Mouse (Mus musculus): Measurements from ENCODE around the gene P3h3. TPM values are rescaled to one million over a fixed set of nuclear protein-coding genes. Genes with fewer than 3 reads are reported as not detected.
"Not testable (repeated sequence)": the region's sequence is repeated elsewhere in the genome, so short reads cannot be mapped to it uniquely, and the experiment has no call there.

P3h3 gene
- polyA plus RNA-seq, 1 experiment from 2014 or later = 26.9 TPM

- WGBS = 1% methylated on average over 34 of the region's 34 CpGs
- Histone ChIP-seq H3K36me3 (0 out of 2 replicates have a peak, but pooled peaks cover 4% of the 10 kb centered on the region), H3K9me3 (no peaks in the 10 kb centered on the region), H3K4me3 (peak overlapping the region; percentile 53), H3K4me1 (peaks cover 28% of the 10 kb centered on the region), H3K9ac (peak overlapping the region; percentile 53), H3K4me2 (peak overlapping the region; percentile 85), H3K27ac (peak overlapping the region; percentile 95), H3K27me3 (no peaks in the 10 kb centered on the region)
- peak; percentile 83 for ATAC-seq (ENCODE audit: borderline replicate concordance, extremely low read depth, low FRiP score, low TSS enrichment)
Measured at GRCm38 (mm10) chr6:124805341-124806321, 51.9 kb downstream of the P3h3 start.

- Histone ChIP-seq H3K27ac (no peak overlapping the region), H3K4me2 (no peak overlapping the region), H3K4me3 (no peak overlapping the region), H3K4me1 (peaks cover 18% of the 10 kb centered on the region), H3K27me3 (no peaks in the 10 kb centered on the region), H3K36me3 (no peaks in the 10 kb centered on the region), H3K9ac (no peak overlapping the region), H3K9me3 (no peaks in the 10 kb centered on the region)
- no peak for ATAC-seq (ENCODE audit: borderline replicate concordance, extremely low read depth, low FRiP score, low TSS enrichment)
- 80% methylated on average over 3 of the region's 3 CpGs for WGBS
Measured at GRCm38 (mm10) chr6:124804341-124804740, 53.2 kb downstream of the P3h3 start.

DNA sequence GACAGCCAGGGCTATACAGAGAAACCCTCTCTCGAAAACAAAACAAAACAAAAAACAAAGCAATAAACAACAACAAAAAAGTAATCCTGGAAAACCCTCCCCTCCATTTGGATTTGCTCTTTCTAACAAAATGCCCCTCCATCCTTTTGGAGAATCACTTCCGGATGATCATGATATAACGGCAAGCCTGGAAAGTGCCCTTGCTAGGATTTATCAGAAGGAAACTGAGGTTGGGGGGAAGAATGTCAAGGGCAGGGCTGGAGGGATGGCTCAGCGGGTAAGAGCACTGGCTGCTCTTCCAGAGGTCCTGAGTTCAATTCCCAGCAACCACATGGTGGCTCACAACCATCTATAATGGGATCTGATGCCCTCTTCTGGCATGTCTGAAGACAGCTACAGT lies 53.9 kb downstream of the P3h3 start:
- H3K9me3 ChIP-seq; H3K9ac ChIP-seq; H3K4me2 ChIP-seq; H3K4me3 ChIP-seq; H3K27ac ChIP-seq; ATAC-seq (ENCODE audit: borderline replicate concordance, extremely low read depth, low FRiP score, low TSS enrichment); H3K36me3 ChIP-seq; H3K27me3 ChIP-seq: not testable (repeated sequence)
- WGBS = 92% methylated on average over 4 of the region's 4 CpGs
- peaks cover 18% of the 10 kb centered on the region for H3K4me1 ChIP-seq

DNA sequence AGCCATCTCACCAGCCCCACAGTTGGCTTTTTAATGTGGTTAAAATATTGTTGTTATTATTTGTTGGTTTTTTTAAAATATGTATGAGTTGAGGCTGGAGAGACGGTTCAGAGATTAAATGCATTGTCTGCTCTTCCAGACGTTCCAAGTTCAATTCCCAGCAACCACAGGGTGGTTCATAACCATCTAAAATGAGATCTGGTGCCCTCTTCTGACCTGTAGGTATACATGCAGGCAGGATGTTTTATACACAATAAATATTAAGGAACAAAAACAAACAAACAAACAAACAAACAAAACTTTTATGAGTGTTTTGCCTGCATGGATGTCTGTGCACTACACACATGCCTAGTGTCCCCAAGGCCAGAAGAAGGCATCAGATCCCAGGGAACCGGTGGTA lies 54.5 kb downstream of the P3h3 start:
- H3K9me3 ChIP-seq = no peaks in the 10 kb centered on the region
- peaks cover 15% of the 10 kb centered on the region for H3K4me1 ChIP-seq
- 85% methylated on average over 3 of the region's 3 CpGs for WGBS
- H3K36me3 ChIP-seq = no peaks in the 10 kb centered on the region
- no peak for ATAC-seq (ENCODE audit: borderline replicate concordance, extremely low read depth, low FRiP score, low TSS enrichment)
- H3K4me3 ChIP-seq = no peak overlapping the region
- H3K9ac ChIP-seq = no peak overlapping the region
- no peak overlapping the region for H3K27ac ChIP-seq
- no peak overlapping the region for H3K4me2 ChIP-seq
- H3K27me3 ChIP-seq = no peaks in the 10 kb centered on the region

- WGBS = 12% methylated on average over 6 of the region's 9 CpGs
- not testable (repeated sequence) for H3K36me3 ChIP-seq; ATAC-seq (ENCODE audit: borderline replicate concordance, extremely low read depth, low FRiP score, low TSS enrichment); H3K27ac ChIP-seq; H3K27me3 ChIP-seq; H3K9ac ChIP-seq; H3K9me3 ChIP-seq
- Histone ChIP-seq H3K4me1 (peaks cover 13% of the 10 kb centered on the region), H3K4me2 (peak overlapping the region; percentile 47), H3K4me3 (peak overlapping the region; percentile 22; the same call in 1 of the 2 replicates)
Measured at GRCm38 (mm10) chr6:124802400-124802799, 55.2 kb downstream of the P3h3 start.

DNA sequence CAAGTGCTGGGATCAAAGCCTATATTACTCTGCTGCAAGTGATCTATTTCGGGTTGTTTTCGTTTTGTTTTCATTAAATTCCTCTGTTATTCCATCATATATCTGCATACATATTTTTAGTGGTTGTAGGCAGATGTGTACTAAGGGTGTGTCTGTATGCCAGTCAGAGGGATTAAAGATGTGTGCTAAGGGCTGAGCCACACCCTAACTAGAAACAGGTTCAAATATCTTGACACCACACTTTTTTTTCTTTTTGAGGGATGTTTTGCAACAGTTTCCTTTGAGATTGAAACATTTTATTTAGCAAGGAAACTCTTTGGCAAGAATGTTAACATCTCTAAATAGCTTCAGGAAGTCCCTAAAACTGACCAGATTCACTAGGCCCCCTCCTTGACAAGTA lies 61.4 kb downstream of the P3h3 start:
- WGBS = 74% methylated on average over 2 of the region's 2 CpGs
- no peak overlapping the region for H3K9ac ChIP-seq

DNA sequence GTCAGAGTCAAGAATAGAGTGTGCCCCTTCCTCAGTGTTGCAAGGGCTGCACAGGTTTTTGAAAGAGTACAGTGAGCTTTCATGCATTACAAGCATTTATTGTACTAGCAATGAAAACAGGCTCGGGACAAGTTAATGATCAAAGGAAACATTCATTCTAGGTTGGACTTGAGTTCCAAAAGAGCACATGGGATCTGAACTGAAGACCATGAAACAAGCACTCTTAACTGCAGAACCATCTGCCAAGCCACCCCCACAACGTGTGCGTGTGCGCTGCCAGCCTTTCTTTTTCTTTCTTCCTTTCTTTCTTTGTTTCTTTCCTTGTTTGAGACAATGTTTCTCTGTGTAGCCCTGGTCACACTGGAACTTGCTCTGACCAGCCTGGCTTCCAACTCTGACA lies 61.8 kb downstream of the P3h3 start:
- ATAC-seq (ENCODE audit: borderline replicate concordance, extremely low read depth, low FRiP score, low TSS enrichment) = no peak
- H3K9ac ChIP-seq = no peak overlapping the region
- 76% methylated on average over 4 of the region's 4 CpGs for WGBS
- H3K36me3 ChIP-seq = no peaks in the 10 kb centered on the region
- H3K4me3 ChIP-seq = no peak overlapping the region
- no peaks in the 10 kb centered on the region for H3K27me3 ChIP-seq
- no peaks in the 10 kb centered on the region for H3K9me3 ChIP-seq
- no peak overlapping the region for H3K27ac ChIP-seq
- no peak overlapping the region for H3K4me2 ChIP-seq
- no peaks in the 10 kb centered on the region for H3K4me1 ChIP-seq

More for the DNA sequence above, 61.4 kb downstream of the P3h3 start:
- H3K27ac ChIP-seq = no peak overlapping the region
- H3K27me3 ChIP-seq = no peaks in the 10 kb centered on the region
- H3K4me3 ChIP-seq = no peak overlapping the region
- no peaks in the 10 kb centered on the region for H3K4me1 ChIP-seq
- no peak for ATAC-seq (ENCODE audit: borderline replicate concordance, extremely low read depth, low FRiP score, low TSS enrichment)
- H3K9me3 ChIP-seq = no peaks in the 10 kb centered on the region
- no peaks in the 10 kb centered on the region for H3K36me3 ChIP-seq
- H3K4me2 ChIP-seq = no peak overlapping the region

- no peak overlapping the region for H3K4me3 ChIP-seq
- no peaks in the 10 kb centered on the region for H3K27me3 ChIP-seq
- no peaks in the 10 kb centered on the region for H3K9me3 ChIP-seq
- no peaks in the 10 kb centered on the region for H3K4me1 ChIP-seq
- no peaks in the 10 kb centered on the region for H3K36me3 ChIP-seq
- no peak for ATAC-seq (ENCODE audit: borderline replicate concordance, extremely low read depth, low FRiP score, low TSS enrichment)
- no peak overlapping the region for H3K27ac ChIP-seq
- 70% methylated on average over 3 of the region's 3 CpGs for WGBS
- H3K4me2 ChIP-seq = no peak overlapping the region
- no peak overlapping the region for H3K9ac ChIP-seq
Measured at GRCm38 (mm10) chr6:124791911-124792310, 65.6 kb downstream of the P3h3 start.

Other genes with a start within 250 kb of the P3h3 start
- gene C1s2, start 221.7 kb downstream of the P3h3 start, polyA plus RNA-seq (2015; fragmentation: Nextera tagmentation; extraction: Ambion mirVana) = 0.07 TPM in 1 of 2 replicates, not detected in the other
- 56.8 and 61.9 TPM in 2 replicates for gene Lpcat3, start 194.7 kb downstream of the P3h3 start, polyA plus RNA-seq (2015; fragmentation: Nextera tagmentation; extraction: Ambion mirVana)
- 199 and 200 TPM in 2 replicates for gene Emg1, start 145.6 kb downstream of the P3h3 start, polyA plus RNA-seq (2015; fragmentation: Nextera tagmentation; extraction: Ambion mirVana)
- 327 and 340 TPM in 2 replicates for gene Phb2, start 145.4 kb downstream of the P3h3 start, polyA plus RNA-seq (2015; fragmentation: Nextera tagmentation; extraction: Ambion mirVana)
- gene Ptpn6, start 119.0 kb downstream of the P3h3 start, polyA plus RNA-seq (2015; fragmentation: Nextera tagmentation; extraction: Ambion mirVana) = 17.3 and 24.3 TPM in 2 replicates
- gene Grcc10, start 116.4 kb downstream of the P3h3 start, polyA plus RNA-seq (2015; fragmentation: Nextera tagmentation; extraction: Ambion mirVana) = 406 and 416 TPM in 2 replicates
- gene Gm45234, start 101.7 kb downstream of the P3h3 start, polyA plus RNA-seq (2015; fragmentation: Nextera tagmentation; extraction: Ambion mirVana) = not detected in 2 replicates
- 15.6 and 16.1 TPM in 2 replicates for gene Atn1, start 101.2 kb downstream of the P3h3 start, polyA plus RNA-seq (2015; fragmentation: Nextera tagmentation; extraction: Ambion mirVana)
- 2.1 and 3.4 TPM in 2 replicates for gene Eno2, start 88.1 kb downstream of the P3h3 start, polyA plus RNA-seq (2015; fragmentation: Nextera tagmentation; extraction: Ambion mirVana)
- 11.7 and 13.7 TPM in 2 replicates for gene Lrrc23, start 78.0 kb downstream of the P3h3 start, polyA plus RNA-seq (2015; fragmentation: Nextera tagmentation; extraction: Ambion mirVana)
- 11.6 and 12.7 TPM in 2 replicates for gene Spsb2, start 49.1 kb downstream of the P3h3 start, polyA plus RNA-seq (2015; fragmentation: Nextera tagmentation; extraction: Ambion mirVana)
- gene Tpi1, start 43.5 kb downstream of the P3h3 start, polyA plus RNA-seq (2015; fragmentation: Nextera tagmentation; extraction: Ambion mirVana) = 712 and 746 TPM in 2 replicates
- 149 and 152 TPM in 2 replicates for gene Usp5, start 28.3 kb downstream of the P3h3 start, polyA plus RNA-seq (2015; fragmentation: Nextera tagmentation; extraction: Ambion mirVana)
- 188 and 197 TPM in 2 replicates for gene Cdca3, start 28.2 kb downstream of the P3h3 start, polyA plus RNA-seq (2015; fragmentation: Nextera tagmentation; extraction: Ambion mirVana)
- gene Gnb3, start 17.5 kb downstream of the P3h3 start, polyA plus RNA-seq (2015; fragmentation: Nextera tagmentation; extraction: Ambion mirVana) = 0.38 and 1.1 TPM in 2 replicates
- gene Gpr162, start 6.2 kb upstream of the P3h3 start, polyA plus RNA-seq (2015; fragmentation: Nextera tagmentation; extraction: Ambion mirVana) = 0.54 and 0.59 TPM in 2 replicates
- gene Cd4, start 30.5 kb upstream of the P3h3 start, polyA plus RNA-seq (2015; fragmentation: Nextera tagmentation; extraction: Ambion mirVana) = 0.08 and 0.26 TPM in 2 replicates
- gene Lag3, start 54.0 kb upstream of the P3h3 start, polyA plus RNA-seq (2015; fragmentation: Nextera tagmentation; extraction: Ambion mirVana) = 2.3 TPM in 2 replicates
- gene Ptms, start 62.4 kb upstream of the P3h3 start, polyA plus RNA-seq (2015; fragmentation: Nextera tagmentation; extraction: Ambion mirVana) = 454 and 458 TPM in 2 replicates
- gene Mlf2, start 73.6 kb upstream of the P3h3 start, polyA plus RNA-seq (2015; fragmentation: Nextera tagmentation; extraction: Ambion mirVana) = 378 and 389 TPM in 2 replicates
- gene Cops7a, start 107.8 kb upstream of the P3h3 start, polyA plus RNA-seq (2015; fragmentation: Nextera tagmentation; extraction: Ambion mirVana) = 142 and 151 TPM in 2 replicates
- gene Pianp, start 138.9 kb upstream of the P3h3 start, polyA plus RNA-seq (2015; fragmentation: Nextera tagmentation; extraction: Ambion mirVana) = 0.74 and 0.96 TPM in 2 replicates
- gene Zfp384, start 151.4 kb upstream of the P3h3 start, polyA plus RNA-seq (2015; fragmentation: Nextera tagmentation; extraction: Ambion mirVana) = 21.3 and 24.4 TPM in 2 replicates
- gene Ing4, start 182.0 kb upstream of the P3h3 start, polyA plus RNA-seq (2015; fragmentation: Nextera tagmentation; extraction: Ambion mirVana) = 138 and 149 TPM in 2 replicates
- 10.8 and 12.9 TPM in 2 replicates for gene Acrbp, start 191.9 kb upstream of the P3h3 start, polyA plus RNA-seq (2015; fragmentation: Nextera tagmentation; extraction: Ambion mirVana)
- 0.38 and 0.69 TPM in 2 replicates for gene Lpar5, start 210.2 kb upstream of the P3h3 start, polyA plus RNA-seq (2015; fragmentation: Nextera tagmentation; extraction: Ambion mirVana)
- 68.5 and 69.3 TPM in 2 replicates for gene Chd4, start 238.2 kb upstream of the P3h3 start, polyA plus RNA-seq (2015; fragmentation: Nextera tagmentation; extraction: Ambion mirVana)